18 mouse cellular contexts compared by ENCODE assay signal in genomic region chr2:172888147-172888546, GRCm38 (mm10). TPM values are rescaled to one million over a fixed set of nuclear protein-coding genes. Genes with fewer than 3 reads are reported as not detected.
A peak's percentile ranks its signal among the peaks of the same experiment; 100 is the strongest.
DNase-seq lines count a peak whose midpoint lies in the region; ATAC-seq and TF ChIP-seq lines count a peak whose summit lies in the region.
"Had no signal": no experiment of that assay in that cellular context is flagged by ENCODE, and none has a peak within 500 bp of the region (broad histone marks: within the 10 kb centered on the region; RNA-seq: fewer than 3 reads in every experiment).

No protein-coding gene starts in this region.

- H3K4me2 ChIP-seq in kidney, embryonic 15.5 days: no peak overlapping the region
- H3K4me2 ChIP-seq in limb, embryonic 13.5 days (replicated peaks): no peak overlapping the region
- H3K4me2 ChIP-seq in liver, embryonic 12.5 days: no peak overlapping the region
- H3K4me2 ChIP-seq: forebrain, embryonic 15.5 days; hindbrain, embryonic 15.5 days; limb, embryonic 15.5 days; midbrain, embryonic 11.5 days had no signal

- H3K27ac ChIP-seq in kidney, embryonic 15.5 days: 0 out of 2 replicates have a peak overlapping the region, but pooled peaks have one; percentile 87
- H3K27ac ChIP-seq in limb, embryonic 13.5 days: no peak overlapping the region
- no peak overlapping the region for H3K27ac ChIP-seq in liver, embryonic 12.5 days
- H3K27ac ChIP-seq: forebrain, embryonic 15.5 days; hindbrain, embryonic 15.5 days; limb, embryonic 15.5 days had no signal

- H3K27me3 ChIP-seq in kidney, embryonic 15.5 days: no peaks in the 10 kb centered on the region
- H3K27me3 ChIP-seq in E14TG2a.4 (ENCODE audit: insufficient read depth, low read length): peaks cover 7% of the 10 kb centered on the region; the same call in 1 of the 2 replicates
- no peaks in the 10 kb centered on the region for H3K27me3 ChIP-seq in limb, embryonic 13.5 days
- H3K27me3 ChIP-seq in liver, embryonic 12.5 days (replicated peaks): no peaks in the 10 kb centered on the region
- H3K27me3 ChIP-seq: forebrain, embryonic 15.5 days; hindbrain, embryonic 15.5 days; limb, embryonic 15.5 days had no signal

- no peak overlapping the region for H3K9ac ChIP-seq in kidney, embryonic 15.5 days
- H3K9ac ChIP-seq in limb, embryonic 13.5 days: peak overlapping the region; percentile 8; the same call in 1 of the 2 replicates
- no peak overlapping the region for H3K9ac ChIP-seq in liver, embryonic 12.5 days
- H3K9ac ChIP-seq: forebrain, embryonic 15.5 days; hindbrain, embryonic 15.5 days; limb, embryonic 15.5 days had no signal

- peak; percentile 23; the same call in 1 of the 2 replicates for ATAC-seq in kidney, embryonic 15.5 days (replicated peaks; ENCODE audit: low FRiP score)
- ATAC-seq in limb, embryonic 13.5 days (ENCODE audit: low FRiP score, low read depth): peak; percentile 33; the same call in 1 of the 2 replicates
- no peak for ATAC-seq in liver, embryonic 12.5 days
- ATAC-seq: forebrain, embryonic 15.5 days had no signal

- H3K36me3 ChIP-seq in kidney, embryonic 15.5 days: peaks cover 27% of the 10 kb centered on the region
- no peaks in the 10 kb centered on the region for H3K36me3 ChIP-seq in E14TG2a.4 (ENCODE audit: insufficient read depth, low read length)
- peaks cover 30% of the 10 kb centered on the region for H3K36me3 ChIP-seq in limb, embryonic 13.5 days
- H3K36me3 ChIP-seq in liver, embryonic 12.5 days: no peaks in the 10 kb centered on the region
- H3K36me3 ChIP-seq: forebrain, embryonic 15.5 days; hindbrain, embryonic 15.5 days had no signal

- no peak for TF ChIP-seq CTCF in E14TG2a.4 (conservative IDR thresholded peaks at IDR 0.05; ENCODE audit: low read length)

- WGBS in kidney, embryonic 15.5 days: 32% methylated on average over 12 of the region's 12 CpGs
- WGBS in limb, embryonic 13.5 days: 23% methylated on average over 12 of the region's 12 CpGs
- 60% methylated on average over 11 of the region's 12 CpGs for WGBS in liver, embryonic 12.5 days (ENCODE audit: insufficient replicate concordance)

- H3K9me3 ChIP-seq in kidney, embryonic 15.5 days (replicated peaks): no peaks in the 10 kb centered on the region
- no peaks in the 10 kb centered on the region for H3K9me3 ChIP-seq in E14TG2a.4 (ENCODE audit: low read length)
- H3K9me3 ChIP-seq in limb, embryonic 13.5 days: no peaks in the 10 kb centered on the region
- H3K9me3 ChIP-seq in liver, embryonic 12.5 days (replicated peaks): no peaks in the 10 kb centered on the region
- H3K9me3 ChIP-seq: forebrain, embryonic 15.5 days; hindbrain, embryonic 15.5 days; limb, embryonic 15.5 days had no signal

- DNase-seq in kidney, adult 9 months: no peak
- peak; percentile 50 for DNase-seq in embryo, embryonic 10.5 days (ENCODE audit: low spot score)
- DNase-seq in thymus, postnatal 0 days (ENCODE audit: low spot score): no peak
- DNase-seq: adrenal gland, postnatal 10 days; cerebellum, adult 2 months; heart, adult 18-20 months; heart, postnatal 14 days; lung, postnatal 10 days; spleen, adult 18-20 months had no signal

- peaks cover 49% of the 10 kb centered on the region for H3K4me1 ChIP-seq in kidney, embryonic 15.5 days
- peaks cover 63% of the 10 kb centered on the region for H3K4me1 ChIP-seq in E14TG2a.4 (replicated peaks; ENCODE audit: low read depth, low read length)
- H3K4me1 ChIP-seq in limb, embryonic 13.5 days: peaks cover 62% of the 10 kb centered on the region
- H3K4me1 ChIP-seq in liver, embryonic 12.5 days: no peaks in the 10 kb centered on the region
- H3K4me1 ChIP-seq: hindbrain, embryonic 15.5 days had no signal

- no peak overlapping the region for H3K4me3 ChIP-seq in kidney, embryonic 15.5 days (replicated peaks)
- 0 out of 2 replicates have a peak overlapping the region, but pooled peaks have one; percentile 10 for H3K4me3 ChIP-seq in E14TG2a.4 (replicated peaks; ENCODE audit: low read length)
- no peak overlapping the region for H3K4me3 ChIP-seq in limb, embryonic 13.5 days
- H3K4me3 ChIP-seq in liver, embryonic 12.5 days: no peak overlapping the region
- H3K4me3 ChIP-seq: erythroblast, embryonic 14.5 days; forebrain, embryonic 15.5 days; hindbrain, embryonic 15.5 days; limb, embryonic 15.5 days had no signal

RNA-seq across cellular contexts. Expression of gene Bmp7, which starts 52.0 kb away (rescaled TPM):
- polyA plus RNA-seq in kidney, embryonic 15.5 days (2015; fragmentation: Nextera tagmentation; extraction: Ambion mirVana): 43.0 and 46.3 TPM in 2 replicates
- 32.5 and 33.7 TPM in 2 replicates for polyA plus RNA-seq in limb, embryonic 13.5 days (2015; fragmentation: Nextera tagmentation; extraction: Ambion mirVana)
- 7.7 and 8.1 TPM in 2 replicates for polyA plus RNA-seq in thymus, postnatal 0 days (2015; fragmentation: Nextera tagmentation; extraction: Ambion mirVana)
- polyA plus RNA-seq in liver, embryonic 12.5 days (2016; fragmentation: Nextera tagmentation; extraction: Ambion mirVana): 3.3 and 4.4 TPM in 2 replicates
- polyA plus RNA-seq: erythroblast, embryonic 14.5 days had no signal
